Mouse (Mus musculus): ENCODE measurements around the gene Tec. TPM values are rescaled to one million over a fixed set of nuclear protein-coding genes. Genes with fewer than 3 reads are reported as not detected.

The Tec gene
- total and polyA plus RNA-seq, 3 experiments: 7.9 to 25.9 (median 20.1) TPM

DNA sequence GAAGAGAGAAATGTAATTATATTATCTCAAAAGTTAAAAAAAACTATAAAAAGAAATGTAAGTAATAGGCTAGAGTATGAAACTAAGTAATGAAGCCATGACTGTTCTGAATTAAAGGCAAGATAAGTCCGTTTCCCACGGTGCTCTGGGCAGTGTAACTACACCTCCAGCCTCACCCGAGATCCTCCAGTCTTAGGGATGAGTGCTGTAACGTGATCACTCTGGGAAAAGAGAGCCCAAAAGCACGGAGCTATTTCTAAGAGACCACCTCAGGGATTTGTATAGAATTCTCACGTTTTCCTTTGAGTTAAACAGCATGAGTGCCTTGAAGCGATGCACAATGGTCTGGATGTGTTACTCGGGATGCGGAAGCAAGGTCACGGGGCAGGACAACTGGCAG lies 162.2 kb downstream of the Tec start:
- H3K9ac ChIP-seq (ENCODE audit: insufficient read depth, low read depth): no peak overlapping the region
- no peaks in the 10 kb centered on the region for H3K36me3 ChIP-seq (replicated peaks in 1 of 2; ENCODE audit: control insufficient read depth in 1 of 2, insufficient read depth in 1 of 2, low read length in 1 of 2)
- peaks cover 3% of the 10 kb centered on the region for H3K9me3 ChIP-seq (replicated peaks; ENCODE audit: low read length)
- H3K4me2 ChIP-seq (ENCODE audit: insufficient read depth, low read depth, poor library complexity, severe bottlenecking): no peak overlapping the region
- no peaks in the 10 kb centered on the region for H3K4me1 ChIP-seq (ENCODE audit: control insufficient read depth in 1 of 2, insufficient read depth in 2 of 2)
- H3K79me2 ChIP-seq (replicated peaks; ENCODE audit: control insufficient read depth, extremely low read depth, insufficient read depth, poor library complexity, severe bottlenecking): no peaks in the 10 kb centered on the region
- DNase-seq (ENCODE audit: extremely low read depth): no peak
- in situ Hi-C loops (cut with MboI; ENCODE audit: low pct_ligation_motif_present, low pct_unique_long_range_greater_than_20kb, low sequenced_read_pairs): loop anchor here (25.0 kb wide), 1 partner anchor 369 kb away; no protein-coding TSS in a partner anchor
- TF ChIP-seq E2F4 (IDR thresholded peaks at IDR 0.05; ENCODE audit: insufficient replicate concordance, low read depth, low read length) (no peak), JUND (conservative IDR thresholded peaks at IDR 0.05; ENCODE audit: low read depth, low read length) (no peak), MAFK (IDR thresholded peaks at IDR 0.05; ENCODE audit: insufficient replicate concordance, low read length) (no peak), MEF2A (IDR thresholded peaks at IDR 0.05; ENCODE audit: borderline replicate concordance, low read depth, low read length) (no peak), BHLHE40 (IDR thresholded peaks at IDR 0.05; ENCODE audit: low read depth, low read length) (no peak), NELFE (IDR thresholded peaks at IDR 0.05; ENCODE audit: low read depth, low read length) (no peak), TBP (conservative IDR thresholded peaks at IDR 0.05; ENCODE audit: low read depth, low read length) (no peak), KAT2A (IDR thresholded peaks at IDR 0.05; ENCODE audit: insufficient replicate concordance, low read length) (no peak), CTCF (conservative IDR thresholded peaks at IDR 0.05 in 1 of 2, IDR thresholded peaks at IDR 0.05 in 1 of 2; ENCODE audit: low read depth in 2 of 2, low read length in 2 of 2) (no peak)
- dilution Hi-C loops (cut with MboI; ENCODE audit: extremely low pct_ligation_motif_present, extremely low pct_unique_long_range_greater_than_20kb, low sequenced_read_pairs): no loop called here
- no peak overlapping the region for H3K27ac ChIP-seq (ENCODE audit: insufficient read depth, low read depth)
- no peak overlapping the region for H3K4me3 ChIP-seq (replicated peaks in 1 of 3; ENCODE audit: low read depth in 2 of 3, low read length in 2 of 3, poor library complexity in 1 of 3)
- no peaks in the 10 kb centered on the region for H3K27me3 ChIP-seq (replicated peaks)

Other genes with a start within 250 kb of the Tec start
- gene Cnga1, start 224.2 kb downstream of the Tec start, total RNA-seq (2012; rRNA removed): not detected in 2 replicates
- not detected in 2 replicates for gene Cnga1, start 224.2 kb downstream of the Tec start, total RNA-seq (2014; rRNA removed)
- gene Cnga1, start 224.2 kb downstream of the Tec start, polyA plus RNA-seq (2012; ENCODE audit: insufficient read length, low read depth): not detected in 2 replicates
- gene Nipal1, start 220.7 kb downstream of the Tec start, total RNA-seq (2012; rRNA removed): not detected in 2 replicates
- gene Nipal1, start 220.7 kb downstream of the Tec start, total RNA-seq (2014; rRNA removed): not detected in 2 replicates
- gene Nipal1, start 220.7 kb downstream of the Tec start, polyA plus RNA-seq (2012; ENCODE audit: insufficient read length, low read depth): not detected in 2 replicates
- gene Txk, start 115.7 kb downstream of the Tec start, total RNA-seq (2012; rRNA removed): not detected in 2 replicates
- 0.08 TPM in 1 of 2 replicates, not detected in the other for gene Txk, start 115.7 kb downstream of the Tec start, total RNA-seq (2014; rRNA removed)
- gene Txk, start 115.7 kb downstream of the Tec start, polyA plus RNA-seq (2012; ENCODE audit: insufficient read length, low read depth): 0.11 TPM in 2 replicates
- 11.0 and 12.6 TPM in 2 replicates for gene Slain2, start 45.8 kb upstream of the Tec start, total RNA-seq (2012; rRNA removed)
- 26.2 and 27.5 TPM in 2 replicates for gene Slain2, start 45.8 kb upstream of the Tec start, total RNA-seq (2014; rRNA removed)
- 27.9 and 34.6 TPM in 2 replicates for gene Slain2, start 45.8 kb upstream of the Tec start, polyA plus RNA-seq (2012; ENCODE audit: insufficient read length, low read depth)
- gene Gm10135, start 106.2 kb upstream of the Tec start, total RNA-seq (2012; rRNA removed): not detected in 2 replicates
- not detected in 2 replicates for gene Gm10135, start 106.2 kb upstream of the Tec start, total RNA-seq (2014; rRNA removed)
- gene Gm10135, start 106.2 kb upstream of the Tec start, polyA plus RNA-seq (2012; ENCODE audit: insufficient read length, low read depth): not detected in 2 replicates
- gene Slc10a4, start 138.4 kb upstream of the Tec start, total RNA-seq (2012; rRNA removed): not detected in 2 replicates
- not detected in 2 replicates for gene Slc10a4, start 138.4 kb upstream of the Tec start, total RNA-seq (2014; rRNA removed)
- gene Slc10a4, start 138.4 kb upstream of the Tec start, polyA plus RNA-seq (2012; ENCODE audit: insufficient read length, low read depth): not detected in 2 replicates

Measured in CH12.LX (cell line).